Mouse (Mus musculus): ENCODE results near the gene Ttll5. TPM values are rescaled to one million over a fixed set of nuclear protein-coding genes. Genes with fewer than 3 reads are reported as not detected.
A peak's percentile ranks its signal among the peaks of the same experiment; 100 is the strongest.

The Ttll5 gene
- total RNA-seq, 4 experiments from 2014 or later = 4.6 to 6.3 (median 5.7) TPM

- no peak for DNase-seq (ENCODE audit: low spot score in 2 of 2)
These were observed 222.9 kb downstream of the Ttll5 start for GRCm38 (mm10) chr12:86047376-86047775.

DNA sequence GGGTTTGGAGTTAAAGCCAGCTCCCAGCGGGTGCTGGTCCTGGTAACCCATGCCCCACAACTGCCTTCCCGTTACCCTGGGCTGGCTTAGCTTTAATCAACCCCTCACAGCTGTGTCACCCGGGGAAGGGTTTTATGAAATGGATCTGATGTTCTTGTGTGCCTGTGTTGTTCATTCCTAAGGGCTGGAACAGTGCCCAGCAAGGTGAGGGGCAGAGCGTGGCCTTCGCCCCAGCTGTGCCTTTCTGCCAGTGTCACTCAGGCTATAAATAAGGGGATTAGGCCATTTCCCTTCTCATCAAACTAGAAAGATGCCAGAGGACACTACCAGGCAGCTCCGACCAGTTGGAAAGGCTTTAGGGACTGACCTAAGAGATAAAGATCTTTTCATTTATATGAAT is 225.4 kb downstream of the Ttll5 start:
- DNase-seq (ENCODE audit: low spot score in 2 of 2) = no peak

- DNase-seq (ENCODE audit: low spot score in 2 of 2) = no peak
These were observed 227.0 kb downstream of the Ttll5 start for GRCm38 (mm10) chr12:86051477-86051876.

- DNase-seq (ENCODE audit: low spot score in 2 of 2) = no peak
These were observed 230.8 kb downstream of the Ttll5 start for GRCm38 (mm10) chr12:86055306-86055705.

GRCm38 (mm10) chr12:86056976-86057375 is 232.5 kb downstream of the Ttll5 start:
- DNase-seq (ENCODE audit: low spot score in 2 of 2) = peak; percentile 14 to 31

GRCm38 (mm10) chr12:86057516-86057915 is 233.1 kb downstream of the Ttll5 start:
- no peak for DNase-seq (ENCODE audit: low spot score in 2 of 2)

DNA sequence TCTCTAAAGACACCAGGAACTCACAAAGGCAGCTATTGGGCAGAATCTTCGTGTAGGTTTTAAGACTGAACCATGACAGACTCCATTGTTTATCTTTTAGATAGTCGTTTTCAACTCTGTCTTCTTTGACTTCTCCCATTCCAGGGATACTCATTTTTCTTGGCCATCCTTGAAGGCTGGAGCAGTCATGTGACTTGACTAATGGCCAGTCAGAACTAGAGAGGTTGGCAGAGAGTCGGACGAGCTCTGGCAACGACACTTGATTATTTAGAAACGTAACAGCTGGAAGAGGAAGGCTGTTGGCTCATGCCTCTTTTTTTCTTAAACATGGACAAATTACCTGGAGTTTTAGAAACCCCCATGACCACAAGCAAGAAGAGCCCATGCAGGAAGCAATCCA is 234.9 kb downstream of the Ttll5 start:
- DNase-seq (ENCODE audit: low spot score in 2 of 2) = no peak

DNA sequence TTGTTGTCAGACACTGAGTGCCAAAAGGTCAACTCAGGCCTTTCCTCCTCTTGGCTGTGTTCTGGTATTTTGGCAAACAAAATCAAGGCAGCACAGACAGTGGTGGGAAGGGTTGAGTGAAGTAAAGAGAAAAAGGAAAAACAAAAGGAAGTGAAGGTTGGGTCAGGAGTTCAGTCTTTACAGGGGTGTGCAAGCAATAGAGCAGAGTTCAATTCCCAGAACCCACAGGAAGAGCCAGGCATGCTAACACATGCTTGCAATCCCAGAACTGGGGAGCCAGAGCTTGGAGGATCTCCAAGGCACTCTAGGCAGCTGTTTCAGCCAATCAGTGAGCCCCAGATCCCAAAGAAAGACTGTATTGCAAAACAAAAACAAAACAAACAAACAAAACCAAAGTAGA is 240.3 kb downstream of the Ttll5 start:
- DNase-seq (ENCODE audit: low spot score in 2 of 2) = no peak

- no peak for DNase-seq (ENCODE audit: low spot score in 2 of 2)
These were observed 247.0 kb downstream of the Ttll5 start for GRCm38 (mm10) chr12:86071432-86071831.

DNA sequence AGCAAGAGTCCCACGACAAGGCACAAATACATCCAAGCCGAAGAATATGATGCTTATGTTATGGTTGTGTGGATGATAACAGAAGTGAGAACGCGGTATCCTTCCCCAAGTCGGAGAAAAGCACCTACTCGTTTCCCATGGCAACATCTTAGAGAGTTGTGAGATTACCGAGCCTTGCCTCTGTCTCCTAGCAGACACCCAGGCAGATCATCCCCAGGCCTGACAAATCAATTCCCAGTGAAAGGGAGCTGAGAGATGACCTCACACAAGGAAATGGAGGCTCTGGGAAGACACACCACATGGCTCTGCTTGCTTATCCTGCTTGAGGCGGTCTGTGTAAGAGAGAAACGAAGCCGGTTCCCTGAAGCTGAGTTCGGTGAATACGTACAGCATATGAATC is 250.2 kb downstream of the Ttll5 start:
- no peak for DNase-seq (ENCODE audit: low spot score in 2 of 2)

DNA sequence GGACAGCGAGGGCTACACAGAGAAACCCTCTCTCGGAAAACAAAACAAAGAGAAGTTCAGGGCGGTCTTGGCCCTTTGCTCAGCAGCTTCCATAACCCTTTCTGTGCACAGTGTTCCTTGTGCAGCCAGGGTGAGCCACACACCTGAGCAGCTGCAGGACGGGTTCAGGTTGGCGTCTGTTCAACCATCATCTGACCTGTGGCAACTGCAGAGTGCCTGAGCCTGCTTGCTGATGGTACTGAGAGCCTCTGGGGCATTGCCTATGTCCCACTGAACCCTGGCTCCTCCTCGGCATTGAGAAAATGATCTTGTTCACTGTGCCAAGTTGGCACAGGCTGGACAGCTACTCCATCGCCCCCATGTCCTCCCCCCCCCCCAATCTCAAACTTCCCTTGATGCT is 250.9 kb downstream of the Ttll5 start:
- no peak for DNase-seq (ENCODE audit: low spot score in 2 of 2)

DNA sequence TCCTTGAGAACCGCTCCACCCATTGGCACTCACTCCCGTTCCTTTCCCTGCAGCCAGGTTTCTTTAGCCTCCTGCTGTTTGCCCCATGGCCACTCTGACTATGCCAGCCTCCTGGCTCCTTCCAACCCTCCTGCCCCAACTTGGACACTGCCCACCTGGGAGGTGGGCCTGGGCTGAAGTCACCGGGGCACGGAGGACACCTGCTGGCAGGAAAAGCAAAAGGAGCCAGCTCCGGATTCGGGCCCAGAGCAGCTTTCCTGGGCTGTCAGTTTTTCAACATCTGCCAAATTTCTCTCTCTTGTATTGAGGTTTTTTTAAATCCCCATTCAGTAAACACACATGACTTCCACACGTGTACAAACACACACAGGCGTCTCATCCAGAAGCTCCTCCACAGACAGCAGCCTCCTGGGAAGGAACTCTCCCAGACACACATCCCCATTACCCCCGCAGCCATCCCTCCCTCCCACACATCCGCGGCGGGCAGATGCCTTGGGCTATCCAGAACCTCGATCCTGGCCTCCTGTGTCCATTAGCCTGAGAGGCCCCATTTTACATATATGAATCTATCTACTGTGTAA is 252.0 kb downstream of the Ttll5 start:
- DNase-seq (ENCODE audit: low spot score in 2 of 2) = peak in 1 of 2 experiments; percentile 45

GRCm38 (mm10) chr12:86077322-86077721 is 252.9 kb downstream of the Ttll5 start:
- no peak for DNase-seq (ENCODE audit: low spot score in 2 of 2)

DNA sequence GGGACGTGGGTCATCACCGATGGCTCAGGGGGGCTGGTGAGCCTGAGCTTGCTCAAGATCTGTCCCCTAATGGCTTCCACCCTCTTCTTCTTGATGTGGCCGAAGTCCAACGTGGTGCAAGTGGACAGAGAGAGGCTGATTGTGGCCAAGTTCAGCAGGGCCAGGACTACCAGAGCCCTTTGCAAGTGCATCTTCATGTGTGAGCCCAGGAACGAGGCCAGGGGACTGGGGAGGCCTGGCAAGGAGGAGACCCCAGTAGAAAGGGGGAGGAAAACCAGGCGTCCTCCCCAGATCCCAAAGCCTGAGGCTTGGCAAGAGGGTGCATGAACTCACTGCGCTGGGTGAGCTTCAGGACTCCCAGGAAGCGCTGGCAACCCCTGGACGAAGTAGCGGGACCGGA is 253.3 kb downstream of the Ttll5 start:
- DNase-seq (ENCODE audit: low spot score in 2 of 2) = no peak

DNA sequence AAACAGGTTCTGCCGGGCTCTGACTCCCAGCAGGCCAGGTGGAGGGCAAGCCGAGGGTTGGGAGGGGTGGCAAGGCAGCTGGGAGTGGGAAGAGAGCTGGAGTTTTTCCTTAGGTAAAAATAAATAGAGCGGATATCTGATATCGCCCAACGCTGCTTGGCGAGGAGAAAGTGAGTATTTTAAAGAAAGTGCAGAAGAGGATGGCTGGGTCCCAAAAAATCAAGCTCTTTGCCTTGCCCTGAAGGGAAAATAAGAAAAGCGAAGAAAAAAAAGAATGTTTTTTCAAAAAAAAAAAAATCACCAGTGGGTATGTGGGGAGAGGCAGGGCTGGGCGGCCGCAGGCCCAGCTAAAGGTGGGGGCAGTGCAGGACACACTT is 253.7 kb downstream of the Ttll5 start:
- no peak for DNase-seq (ENCODE audit: low spot score in 2 of 2)

DNA sequence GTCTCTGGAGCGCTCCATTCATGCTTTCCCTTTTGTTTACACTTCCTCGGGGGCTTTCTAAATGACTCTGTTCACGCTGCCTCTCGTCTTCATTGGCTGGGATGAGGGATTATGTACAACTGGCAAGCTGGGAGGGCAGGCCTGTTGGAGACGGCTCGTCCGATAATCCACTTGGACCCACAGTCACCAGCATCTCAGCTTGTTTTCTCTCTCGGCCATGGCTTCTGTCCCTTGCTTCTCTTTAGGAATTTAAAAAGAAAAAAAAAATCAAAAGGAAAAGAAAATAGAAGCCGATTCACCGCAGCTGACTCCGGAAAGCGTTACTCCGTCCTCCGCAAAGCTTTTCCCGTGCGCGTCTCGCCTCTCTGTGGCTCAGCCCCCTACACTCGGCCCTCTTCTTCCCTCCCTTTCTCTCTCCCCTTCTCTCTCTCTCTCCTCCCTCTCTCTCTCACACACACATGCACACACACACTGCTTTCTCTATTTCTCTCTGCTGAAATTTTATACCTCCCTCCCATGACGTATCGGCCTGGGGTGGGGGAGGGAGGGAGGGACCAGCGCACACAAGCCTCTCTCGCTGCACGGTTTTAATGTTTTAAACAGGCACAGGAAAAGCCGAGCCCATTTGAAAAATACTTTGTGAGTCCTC is 254.2 kb downstream of the Ttll5 start, which contains the start of gene Tgfb3:
Tgfb3 (minus strand) TSS at position 489 of the 649 bp plus-strand sequence.
- peak; percentile 39 to 42 for DNase-seq (ENCODE audit: low spot score in 2 of 2)

GRCm38 (mm10) chr12:86079202-86079667 is 254.8 kb downstream of the Ttll5 start:
- DNase-seq (ENCODE audit: low spot score in 2 of 2) = peak; percentile 89 to 90

DNA sequence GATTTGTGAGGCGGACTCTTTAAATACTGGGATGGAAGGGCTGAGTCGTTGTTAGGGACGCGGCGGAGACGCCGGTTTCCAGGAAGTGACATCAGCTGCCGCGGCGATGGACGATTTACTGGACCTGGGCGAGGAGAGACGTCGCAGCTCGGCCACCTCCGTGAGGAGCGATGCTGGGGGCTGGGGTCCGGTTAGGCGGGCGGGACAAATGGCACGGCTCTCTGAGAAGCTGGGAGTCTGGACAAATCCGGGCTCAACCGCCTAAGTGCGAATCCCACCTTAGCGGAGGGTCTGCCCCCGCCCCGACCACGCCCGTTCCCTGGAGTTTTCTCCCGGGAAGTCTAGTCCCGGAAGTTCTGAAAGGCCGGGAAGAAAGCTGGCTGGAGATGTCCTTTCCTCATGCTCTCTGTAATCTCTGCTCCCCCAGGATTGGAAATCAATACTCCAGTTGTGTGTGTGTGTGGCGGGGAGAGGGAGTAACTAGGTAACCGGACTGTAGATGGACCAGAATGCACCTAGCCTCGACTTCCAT is 258.1 kb downstream of the Ttll5 start, which contains the start of gene Ift43:
Ift43 (plus strand) TSS at position 61 of the 532 bp plus-strand sequence.
- peak; percentile 68 to 71 for DNase-seq (ENCODE audit: low spot score in 2 of 2)

DNA sequence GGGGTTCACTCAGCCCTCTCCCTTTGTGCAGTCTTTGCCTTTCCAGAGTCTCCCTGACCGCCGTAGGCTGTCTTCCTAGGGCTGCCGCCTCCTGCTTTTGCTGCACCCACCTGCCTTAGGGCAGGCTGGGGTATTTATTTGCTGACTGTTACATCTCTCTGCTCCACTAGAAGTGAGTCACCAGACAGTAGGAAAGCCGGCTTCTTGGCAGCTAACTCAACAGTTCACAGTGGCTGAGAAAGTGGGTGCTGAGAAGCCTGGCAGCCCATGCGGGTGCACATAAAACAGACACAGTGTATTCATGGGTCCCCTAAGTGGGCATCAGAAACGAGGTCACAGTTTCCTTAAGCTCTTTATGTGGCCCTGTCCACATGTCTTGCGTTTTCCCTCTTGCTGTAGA is 261.4 kb downstream of the Ttll5 start:
- DNase-seq (ENCODE audit: low spot score in 2 of 2) = no peak

DNA sequence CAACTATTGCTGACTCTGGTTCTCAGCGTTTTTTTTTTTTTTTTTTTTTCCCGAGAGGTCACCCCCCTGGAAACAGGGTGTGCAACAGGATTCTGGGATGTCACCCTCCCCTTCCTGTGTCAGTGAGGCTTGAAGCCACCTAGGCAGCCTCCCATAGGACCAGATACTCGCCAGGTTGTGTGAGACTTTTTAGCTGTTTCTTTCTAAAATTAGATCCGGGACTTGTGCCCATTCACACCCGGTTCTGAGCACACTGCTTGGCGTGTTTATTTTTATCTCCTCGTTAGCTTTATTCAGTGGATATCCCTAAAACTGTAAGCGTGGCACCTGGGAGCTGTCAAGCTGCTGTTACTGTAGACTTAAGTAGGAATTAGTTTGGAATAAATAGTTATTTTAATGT is 262.1 kb downstream of the Ttll5 start:
- DNase-seq (ENCODE audit: low spot score in 2 of 2) = no peak

DNA sequence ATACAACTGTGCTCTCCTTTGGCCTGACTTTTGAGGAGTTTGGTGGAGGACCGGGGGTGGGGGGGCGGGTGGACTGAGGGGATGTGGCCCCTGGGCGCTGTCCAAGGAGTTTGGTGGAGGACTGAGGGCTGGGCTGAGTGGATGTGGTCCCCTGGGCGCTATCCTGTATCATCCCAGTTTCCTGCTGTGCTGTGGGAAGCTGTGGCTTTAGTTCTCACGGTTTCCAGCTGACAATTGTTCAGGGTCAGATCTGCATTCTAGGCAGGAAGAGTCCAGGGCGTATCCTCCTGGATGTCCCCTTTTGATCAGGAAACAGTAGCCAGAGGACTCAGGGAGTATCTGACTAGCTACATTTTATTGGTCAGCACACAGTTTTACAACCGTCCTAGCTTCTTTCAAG is 263.6 kb downstream of the Ttll5 start:
- no peak for DNase-seq (ENCODE audit: low spot score in 2 of 2)

- DNase-seq (ENCODE audit: low spot score in 2 of 2) = no peak
These were observed 266.3 kb downstream of the Ttll5 start for GRCm38 (mm10) chr12:86090764-86091163.

DNA sequence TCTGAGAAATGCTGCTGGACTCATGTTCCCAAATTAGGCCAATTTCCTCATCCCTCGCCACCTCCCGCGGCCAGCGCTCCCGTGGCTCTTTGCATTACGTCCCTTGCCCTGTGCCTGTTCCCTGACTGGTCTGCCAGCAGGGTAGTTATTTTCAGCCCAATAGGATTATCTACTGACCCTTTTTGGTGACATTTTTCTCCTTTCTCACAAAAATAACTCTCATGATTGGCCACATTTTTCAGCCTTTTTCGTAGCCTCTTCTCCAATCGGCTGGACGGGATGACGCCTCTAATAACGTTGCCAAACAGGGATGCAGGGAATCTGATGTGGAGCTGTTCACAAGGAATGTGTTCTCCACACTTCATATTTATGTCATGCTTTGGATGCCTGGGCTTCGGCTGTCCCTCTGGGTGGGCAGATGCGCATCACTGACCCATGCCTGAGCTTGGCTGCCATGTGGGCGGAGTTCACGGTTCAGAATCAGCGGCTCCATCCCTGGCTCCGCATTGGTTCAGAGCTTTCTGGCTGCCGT is 267.2 kb downstream of the Ttll5 start:
- DNase-seq (ENCODE audit: low spot score in 2 of 2) = peak in 1 of 2 experiments; percentile 50

All from gastrocnemius, adult 8-10 months (tissue).